Mouse (Mus musculus): Measurements from ENCODE around the gene Kif17.

Gene Kif17
- long read RNA-seq, experiment 1, partial matches to known transcripts: 1 of 6 reads
- long read RNA-seq, experiment 1, other reads (novel, unspliced or antisense): 2 of 6 reads
- long read RNA-seq, experiment 2, partial matches to known transcripts: 0 of 2 reads
- long read RNA-seq, experiment 2, other reads (novel, unspliced or antisense): 2 of 2 reads

DNA sequence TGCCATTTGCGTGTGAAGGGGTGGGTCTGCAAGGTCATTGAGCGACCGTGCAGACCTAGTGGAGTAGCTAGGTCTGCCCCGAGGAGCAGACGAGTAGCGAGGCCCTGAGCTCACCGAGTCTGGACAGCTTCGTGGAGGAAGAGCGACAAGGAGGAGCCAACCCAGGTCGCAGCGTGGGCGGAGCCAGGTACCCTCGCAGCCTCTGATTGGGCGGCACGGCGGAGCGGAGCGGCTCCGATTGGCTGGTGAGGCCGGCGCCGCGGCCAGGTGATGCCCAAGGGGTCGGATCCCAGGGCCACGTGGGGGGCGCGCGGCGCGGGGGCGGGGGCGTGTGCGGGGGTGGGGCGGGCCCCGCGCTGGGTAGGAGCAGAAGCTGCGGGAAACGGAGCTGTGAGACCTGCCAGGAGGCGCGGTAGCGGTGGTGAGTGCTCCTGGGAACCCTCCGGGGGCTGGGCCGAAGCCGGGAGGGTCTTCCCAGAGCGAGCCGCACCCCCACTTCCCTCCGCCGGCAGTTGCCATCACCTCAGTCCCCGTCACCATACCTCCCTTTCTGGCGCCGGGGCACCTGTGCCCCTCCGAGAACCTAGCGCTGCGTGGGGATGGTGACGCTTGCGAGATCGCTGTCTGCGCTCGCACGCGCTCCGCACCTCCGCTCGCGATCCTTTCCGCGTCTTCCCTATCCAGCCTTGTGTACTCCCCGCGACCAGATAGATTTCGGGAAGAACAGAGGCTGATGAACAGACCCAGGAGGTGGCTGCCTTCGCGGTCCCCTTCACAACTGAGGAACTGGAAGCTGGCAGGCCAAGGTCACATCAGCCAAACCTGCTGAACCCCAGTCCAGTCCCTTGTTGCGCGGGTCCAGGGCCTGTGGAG is at the start of gene Kif17, which contains the start of gene Sh2d5:
Gene Kif17, plus strand, starts transcription at position 348 of the 873 bp plus-strand sequence.
Gene Sh2d5, plus strand, starts transcription at position 316 of the 873 bp plus-strand sequence.
- intact Hi-C loops (cut with DNase I): no loop called here

DNA sequence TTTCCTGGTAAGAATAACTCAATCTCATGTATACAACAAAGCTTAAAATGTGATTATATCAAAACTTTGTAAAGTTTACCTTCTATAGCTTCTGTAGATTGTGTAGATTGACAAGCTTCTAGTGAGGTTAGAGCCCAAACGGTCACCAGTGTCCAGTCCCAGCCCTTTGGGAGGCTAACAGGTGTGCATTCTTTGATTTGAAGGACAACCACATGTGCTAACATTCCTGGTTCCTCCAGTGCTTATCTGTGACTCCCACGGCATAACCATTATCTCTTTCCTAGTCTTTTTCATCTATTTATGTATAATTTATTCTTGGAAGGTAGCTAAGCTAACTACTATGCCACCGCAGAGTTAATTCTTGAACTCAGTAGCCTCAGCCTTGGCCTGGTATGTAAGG is 49.5 kb upstream of the Kif17 start:
- intact Hi-C loops (cut with DNase I): no loop called here

DNA sequence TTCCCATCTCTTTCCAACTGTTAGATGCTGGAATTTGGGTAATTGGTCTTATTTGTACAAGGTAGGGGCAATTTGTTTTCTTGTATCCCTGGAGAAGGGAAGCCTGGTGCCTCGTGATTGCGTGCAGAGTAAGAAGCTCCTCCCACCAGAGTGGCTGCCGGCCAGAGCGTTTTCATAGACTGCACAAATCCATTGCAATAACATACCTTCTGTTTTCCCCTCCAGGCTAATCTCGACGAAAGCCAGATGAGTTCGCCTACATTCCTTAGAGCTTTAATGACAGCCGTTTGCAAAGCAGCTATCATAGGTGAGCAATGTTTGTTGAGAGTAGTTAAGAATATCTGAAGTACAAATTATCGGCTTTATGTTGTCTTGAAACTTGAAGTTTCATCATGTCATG is 48.5 kb upstream of the Kif17 start:
- intact Hi-C loops (cut with DNase I): no loop called here

DNA sequence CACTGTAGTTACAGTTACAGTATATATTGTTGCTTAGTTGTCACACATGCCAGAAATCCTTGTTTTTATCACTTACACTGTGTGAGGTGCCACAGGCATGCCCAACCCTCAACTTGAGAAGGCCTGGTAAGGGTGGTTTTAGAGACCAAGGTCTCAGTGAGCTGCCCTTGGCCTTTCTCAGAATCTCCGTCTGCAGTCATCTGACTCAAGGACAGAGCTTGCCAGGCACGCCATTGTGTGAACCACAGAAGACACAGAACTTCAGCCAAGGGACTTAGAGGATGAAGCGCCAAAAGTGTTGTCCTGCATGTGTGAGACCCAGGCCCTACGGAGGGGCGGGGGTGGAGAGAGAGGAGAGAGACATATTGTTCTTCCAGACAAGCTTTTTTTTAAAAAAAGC is 40.1 kb upstream of the Kif17 start:
- intact Hi-C loops (cut with DNase I): no loop called here

DNA sequence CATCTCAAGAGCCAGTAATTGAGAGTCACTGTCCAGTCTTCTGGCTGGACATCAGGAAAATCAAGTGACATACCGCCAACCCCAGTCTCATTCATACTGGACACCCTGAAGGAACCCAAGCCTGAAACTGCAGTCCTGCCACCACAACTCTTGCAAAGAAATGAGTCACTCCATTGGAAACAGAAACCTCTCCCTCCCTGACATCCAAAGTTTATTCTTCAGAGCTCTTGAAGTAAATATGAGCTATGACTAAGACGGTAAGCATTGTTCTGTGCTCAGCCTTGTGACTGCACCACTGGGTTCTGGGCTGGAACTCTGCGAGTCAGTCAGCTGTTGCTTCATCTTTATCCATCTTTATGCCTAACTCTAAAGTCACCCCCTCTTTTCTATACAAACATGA is 36.4 kb upstream of the Kif17 start:
- intact Hi-C loops (cut with DNase I): no loop called here

DNA sequence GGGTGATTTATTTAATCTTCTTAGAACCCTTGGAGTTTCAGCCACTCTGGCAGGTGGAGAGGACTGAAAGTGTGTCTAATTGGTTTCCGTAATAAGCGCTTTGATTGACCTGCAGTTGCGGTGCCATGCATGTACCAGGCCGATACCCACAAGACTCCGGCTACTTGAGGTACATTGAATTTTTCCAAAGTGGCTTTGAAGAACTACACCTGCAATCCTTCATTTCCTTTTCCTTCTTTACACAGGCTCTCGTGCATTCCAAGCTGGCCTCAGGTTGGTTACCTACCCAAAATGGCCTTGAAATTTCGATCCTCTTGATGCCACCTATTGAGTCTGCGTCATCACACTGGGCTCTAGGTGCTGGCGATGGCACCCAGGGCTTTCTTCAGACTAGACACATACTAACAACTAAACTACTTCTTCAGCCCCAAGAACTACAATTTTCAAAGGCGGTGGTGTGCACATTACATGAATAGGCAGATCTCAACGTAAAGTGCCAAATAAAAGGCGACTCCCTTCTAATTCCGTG is 34.5 kb upstream of the Kif17 start:
- intact Hi-C loops (cut with DNase I): no loop called here

DNA sequence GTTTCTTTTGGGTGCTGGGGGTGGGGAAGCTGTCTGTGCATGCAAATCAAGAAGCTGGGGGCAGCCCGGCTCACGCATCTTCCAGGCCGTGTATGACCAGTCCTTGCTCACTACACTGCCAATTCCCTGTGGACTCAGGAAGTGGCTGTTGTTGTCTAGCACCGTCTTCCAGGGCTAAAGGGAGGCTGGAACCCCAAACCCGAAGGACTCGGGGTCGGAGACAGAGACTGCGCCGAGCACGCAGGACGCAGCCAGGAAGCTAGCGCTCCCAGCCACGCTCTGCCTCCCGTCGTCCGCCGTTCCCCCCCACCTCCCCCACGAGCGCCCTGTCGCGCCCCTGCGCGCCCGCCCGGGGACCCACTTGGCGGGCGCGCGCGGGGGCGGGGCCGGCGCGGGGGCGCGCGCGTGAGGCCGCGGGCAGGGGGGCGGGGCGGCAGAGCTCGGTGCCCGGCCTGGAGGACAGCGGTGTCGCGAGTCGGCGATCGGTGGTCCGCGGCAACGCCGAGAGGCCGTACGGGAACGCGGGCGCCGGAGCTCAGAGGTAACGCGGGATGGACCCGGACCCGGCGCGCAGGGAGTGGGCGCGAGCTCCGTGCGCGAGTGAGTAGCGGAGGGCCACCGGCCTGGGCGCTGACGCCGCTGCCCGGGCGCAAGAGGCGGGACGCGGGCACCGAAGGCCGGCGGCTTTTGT is 33.9 kb upstream of the Kif17 start, which contains the start of gene Hp1bp3:
Gene Hp1bp3, plus strand, starts transcription at position 97 of the 691 bp plus-strand sequence.
- intact Hi-C loops (cut with DNase I): no loop called here

DNA sequence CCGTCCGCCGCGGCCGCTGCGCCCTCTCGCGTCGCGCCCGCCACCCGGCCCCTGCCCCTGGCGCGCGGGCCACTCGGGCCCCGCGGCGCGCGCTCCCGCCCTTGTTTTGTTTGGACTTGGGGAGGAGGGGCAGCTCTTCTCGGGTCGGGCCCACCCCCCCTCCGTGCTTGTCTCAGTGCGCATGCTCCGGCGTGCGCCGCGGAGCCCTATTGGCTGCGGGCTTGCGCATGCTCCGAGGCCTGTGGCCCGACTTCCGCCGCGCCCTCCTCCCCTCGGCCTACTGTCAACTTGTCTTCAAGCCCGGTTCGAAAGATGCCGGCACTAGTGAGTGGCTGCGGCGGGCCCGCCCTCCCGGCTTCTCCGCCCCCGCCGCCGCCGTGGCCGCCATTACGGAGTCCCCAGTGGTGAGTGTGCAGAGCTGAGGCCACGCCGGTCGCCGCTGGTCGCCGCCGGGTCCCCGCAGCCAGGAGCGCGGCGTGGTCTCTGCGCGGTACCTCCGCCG is 33.3 kb upstream of the Kif17 start:
- intact Hi-C loops (cut with DNase I): no loop called here

DNA sequence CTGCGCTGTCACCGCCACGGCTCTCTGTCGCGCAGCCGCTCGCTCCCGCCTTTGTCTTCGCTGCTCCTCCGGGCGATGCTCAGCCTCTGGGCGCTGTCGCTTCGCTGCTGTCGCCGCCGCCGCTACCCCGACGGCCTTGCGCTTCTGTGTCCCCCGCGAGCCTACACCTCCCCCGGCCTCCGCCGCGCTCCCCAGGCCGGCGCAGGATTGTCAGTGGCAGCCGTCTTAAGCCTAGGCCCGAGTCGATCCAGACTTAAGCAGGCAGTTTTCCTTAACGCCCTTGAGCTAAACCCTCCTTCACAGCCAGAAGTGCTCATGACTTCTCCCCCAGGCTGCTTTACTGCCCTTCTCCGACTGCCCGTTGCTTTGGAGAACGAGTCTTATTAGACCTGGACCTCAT is 32.8 kb upstream of the Kif17 start:
- intact Hi-C loops (cut with DNase I): no loop called here

DNA sequence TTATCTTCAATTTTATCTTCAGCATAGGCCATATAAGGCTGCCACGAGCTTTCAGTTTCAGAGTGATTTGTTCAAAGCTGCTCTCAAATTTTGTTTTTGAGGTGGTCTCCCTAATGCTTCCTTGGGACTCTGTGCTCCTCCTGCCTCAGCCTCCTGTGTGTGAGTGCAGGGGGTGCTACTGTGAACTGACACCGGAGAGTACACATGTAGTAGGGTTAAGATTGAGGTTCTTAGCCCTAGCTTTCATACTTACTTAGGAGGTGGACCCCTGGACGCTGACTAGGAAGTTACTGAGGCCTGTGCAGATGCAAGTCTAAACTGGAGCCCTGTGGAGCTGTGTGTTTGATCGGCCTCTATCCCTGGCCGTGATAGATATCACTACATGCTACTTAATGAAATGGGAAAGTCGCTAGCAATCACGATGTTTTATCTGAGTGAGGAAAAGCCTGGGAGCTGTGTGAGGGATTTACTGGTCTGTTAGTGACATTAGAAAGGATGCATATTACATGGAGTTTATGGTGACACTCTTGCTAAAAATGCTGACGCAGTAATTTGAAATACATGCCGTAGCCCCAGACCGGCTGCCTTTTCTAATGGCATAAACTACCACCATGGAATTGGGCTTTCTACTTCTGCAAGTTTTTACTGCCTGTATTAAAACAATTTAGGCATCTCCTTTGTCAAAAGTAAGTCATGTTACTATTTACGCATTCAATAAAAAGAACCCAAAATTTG is 32.1 kb upstream of the Kif17 start:
- intact Hi-C loops (cut with DNase I): no loop called here

DNA sequence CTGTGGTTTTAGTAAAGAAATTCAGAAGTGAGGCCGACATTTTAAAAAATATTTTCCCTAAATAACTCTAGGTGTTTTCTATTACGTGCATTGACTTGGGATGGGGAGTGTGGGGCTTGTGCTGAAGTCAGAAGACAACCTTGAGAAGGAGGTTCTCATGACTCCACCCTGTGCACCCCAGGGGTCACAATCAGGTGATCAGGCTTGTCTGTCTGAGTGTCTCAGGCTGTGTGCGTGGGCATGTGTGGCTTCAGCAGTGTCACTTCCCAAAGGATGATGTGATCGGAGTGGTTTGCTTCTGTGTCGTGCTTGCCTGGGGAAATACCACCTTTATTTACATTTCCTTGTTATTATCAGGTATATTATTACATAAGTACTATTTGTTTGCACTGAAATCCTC is 30.9 kb upstream of the Kif17 start:
- intact Hi-C loops (cut with DNase I): no loop called here

DNA sequence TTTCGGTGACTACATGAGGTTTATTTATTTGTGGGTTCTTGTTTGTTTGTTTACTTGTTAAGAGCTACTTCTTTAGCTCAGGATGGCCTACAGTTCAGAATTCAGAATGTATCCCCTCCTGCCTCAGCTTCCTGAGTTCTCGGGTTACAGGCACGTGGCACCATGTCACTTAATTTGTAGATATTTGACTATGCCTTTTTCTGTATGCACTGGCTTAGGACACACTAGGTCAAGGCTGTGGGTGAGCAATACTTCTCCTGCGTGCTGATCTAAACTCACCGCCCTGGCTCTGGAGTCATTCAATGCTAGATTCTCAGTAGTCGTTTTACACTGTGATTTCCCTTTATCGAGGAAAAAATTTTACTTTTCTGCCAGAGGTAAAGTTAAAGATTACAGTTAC is 29.5 kb upstream of the Kif17 start:
- intact Hi-C loops (cut with DNase I): no loop called here

DNA sequence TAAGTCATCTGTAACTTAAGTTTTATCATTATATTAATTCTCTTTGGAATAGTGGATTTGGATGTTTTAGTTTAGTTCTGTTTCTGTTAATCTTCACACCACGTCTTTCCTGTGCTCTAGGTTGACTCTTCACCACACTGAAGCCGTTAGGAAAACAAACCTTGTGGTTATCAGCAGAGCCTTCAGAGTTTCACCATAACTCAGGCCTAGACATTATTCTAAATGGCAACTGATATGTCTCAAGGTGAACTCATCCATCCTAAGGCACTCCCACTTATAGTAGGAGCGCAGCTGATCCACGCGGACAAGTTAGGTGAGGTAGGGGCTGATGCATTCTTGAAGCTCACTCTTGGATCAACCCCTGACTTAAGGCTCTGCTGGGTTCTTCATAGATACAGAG is 28.8 kb upstream of the Kif17 start:
- intact Hi-C loops (cut with DNase I): no loop called here

DNA sequence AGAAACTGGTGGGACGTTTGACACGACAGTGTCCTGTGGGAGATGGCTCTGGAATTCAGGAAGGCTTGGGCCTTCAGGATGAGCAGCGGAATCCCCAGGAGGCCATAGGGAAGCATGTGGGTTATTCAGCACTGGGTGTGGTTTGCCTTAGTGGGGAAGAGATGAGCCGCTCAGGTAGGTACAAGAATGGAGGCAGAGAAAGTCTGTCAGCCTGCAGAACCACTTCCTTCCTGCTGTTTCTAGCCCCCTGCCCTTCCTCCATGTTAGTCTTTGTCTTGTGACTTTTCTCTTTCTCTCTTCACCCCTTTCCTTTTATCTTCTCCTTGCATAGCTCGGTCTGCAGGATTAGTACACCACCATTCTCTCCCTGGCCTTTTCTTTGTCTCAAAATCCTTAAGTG is 27.8 kb upstream of the Kif17 start:
- intact Hi-C loops (cut with DNase I): no loop called here

DNA sequence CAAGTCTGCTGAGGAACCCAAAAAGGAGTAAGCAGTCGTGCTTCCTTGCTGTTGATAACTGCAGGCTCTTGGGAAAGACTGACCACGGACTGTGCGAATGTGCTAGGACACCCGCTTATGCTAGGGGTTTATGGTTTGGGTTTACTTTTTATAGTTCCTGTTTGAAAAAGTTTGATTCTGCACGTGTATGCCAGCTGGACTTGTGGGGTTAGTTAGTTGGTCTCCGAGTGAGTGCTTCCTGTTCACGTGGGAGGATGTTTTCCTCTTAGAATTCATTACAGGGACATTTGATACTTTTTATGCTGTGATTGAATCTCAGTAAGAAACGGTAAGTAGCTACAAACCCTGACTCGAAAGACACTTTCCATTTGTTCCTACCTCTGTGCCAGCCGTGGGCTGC is 26.6 kb upstream of the Kif17 start:
- intact Hi-C loops (cut with DNase I): no loop called here

DNA sequence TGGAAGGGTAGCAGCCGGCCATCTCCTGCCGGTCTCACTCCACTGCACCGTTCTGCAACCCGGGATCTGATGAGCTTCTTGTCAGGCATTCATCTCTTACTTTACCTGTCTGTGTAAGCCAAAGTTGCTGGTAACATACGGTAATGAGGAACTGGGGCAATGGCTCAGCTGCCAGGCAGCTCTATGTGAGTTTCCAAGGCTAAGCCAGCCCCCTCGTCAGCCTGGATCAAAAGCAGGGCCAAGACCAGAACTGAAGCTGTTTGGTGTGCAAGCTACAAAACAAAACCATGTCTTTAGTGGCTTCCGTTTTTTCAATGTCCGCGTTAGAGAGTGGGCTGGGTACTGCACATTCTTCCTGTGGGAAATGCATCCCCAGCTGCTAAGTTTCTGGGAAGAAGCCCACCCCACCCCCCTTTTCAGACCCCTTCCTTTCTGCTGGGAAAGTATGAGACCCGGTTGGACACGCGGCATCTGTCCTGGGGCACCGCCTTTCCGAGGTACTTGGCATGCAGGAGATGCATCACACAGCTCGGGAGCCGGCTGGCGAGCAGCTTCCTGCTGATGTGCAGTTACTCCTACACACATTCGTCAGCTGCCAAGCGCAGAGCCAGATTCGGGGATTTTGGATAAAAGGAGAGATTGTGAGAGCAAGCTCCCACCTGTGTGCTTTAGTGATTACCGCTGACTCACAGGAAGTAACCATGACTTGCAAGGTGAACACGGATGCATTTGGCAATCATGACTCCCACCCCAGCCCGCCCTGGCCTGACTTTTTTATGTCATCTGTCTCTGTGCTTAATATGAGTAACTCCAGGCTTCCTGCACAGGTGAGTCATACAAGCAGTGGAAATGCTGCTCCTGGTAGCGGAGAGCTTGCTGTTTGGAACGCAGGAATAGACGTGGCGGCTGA is 3.2 kb upstream of the Kif17 start:
- intact Hi-C loops (cut with DNase I): no loop called here

DNA sequence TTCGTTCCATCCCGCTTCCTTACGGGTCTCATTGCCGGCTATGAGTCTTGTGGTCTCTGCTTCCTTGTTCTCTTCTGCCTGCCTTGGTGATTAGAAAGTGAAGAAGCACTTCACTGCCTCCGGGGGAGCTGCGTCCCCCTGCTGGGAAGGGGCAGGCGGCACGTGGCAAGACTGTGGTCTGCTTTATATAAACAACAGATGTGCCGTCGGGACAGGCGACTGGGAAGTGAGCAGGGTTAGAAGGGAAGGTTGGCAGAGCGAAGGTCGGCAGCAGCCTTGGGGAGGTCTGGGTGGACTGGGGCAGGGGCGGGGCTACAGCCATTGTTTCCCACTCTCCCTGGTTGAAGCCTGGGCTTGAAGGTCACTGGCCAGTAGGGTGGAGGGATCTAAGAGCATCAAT is 1.6 kb downstream of the Kif17 start:
- intact Hi-C loops (cut with DNase I): no loop called here

DNA sequence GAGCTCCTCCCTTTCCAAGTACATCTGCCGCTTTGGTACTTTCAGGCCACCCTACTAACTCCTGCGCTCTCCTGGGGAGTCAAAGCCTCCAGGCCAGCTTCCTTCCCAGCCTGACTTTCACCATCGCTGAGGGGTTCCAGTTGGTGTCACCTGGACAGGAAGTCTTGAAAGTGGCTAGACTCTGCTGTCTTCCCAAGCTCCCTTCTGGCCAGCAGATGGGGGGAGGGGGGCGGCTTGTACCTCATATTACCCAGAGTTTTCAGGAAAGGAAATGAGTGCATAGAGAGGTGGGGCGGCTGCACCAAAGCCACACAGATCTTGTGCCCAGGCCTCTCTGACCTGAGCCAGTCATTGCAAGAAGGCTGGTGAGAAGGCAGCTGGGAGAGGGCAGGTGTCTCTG is 2.0 kb downstream of the Kif17 start:
- intact Hi-C loops (cut with DNase I): no loop called here

DNA sequence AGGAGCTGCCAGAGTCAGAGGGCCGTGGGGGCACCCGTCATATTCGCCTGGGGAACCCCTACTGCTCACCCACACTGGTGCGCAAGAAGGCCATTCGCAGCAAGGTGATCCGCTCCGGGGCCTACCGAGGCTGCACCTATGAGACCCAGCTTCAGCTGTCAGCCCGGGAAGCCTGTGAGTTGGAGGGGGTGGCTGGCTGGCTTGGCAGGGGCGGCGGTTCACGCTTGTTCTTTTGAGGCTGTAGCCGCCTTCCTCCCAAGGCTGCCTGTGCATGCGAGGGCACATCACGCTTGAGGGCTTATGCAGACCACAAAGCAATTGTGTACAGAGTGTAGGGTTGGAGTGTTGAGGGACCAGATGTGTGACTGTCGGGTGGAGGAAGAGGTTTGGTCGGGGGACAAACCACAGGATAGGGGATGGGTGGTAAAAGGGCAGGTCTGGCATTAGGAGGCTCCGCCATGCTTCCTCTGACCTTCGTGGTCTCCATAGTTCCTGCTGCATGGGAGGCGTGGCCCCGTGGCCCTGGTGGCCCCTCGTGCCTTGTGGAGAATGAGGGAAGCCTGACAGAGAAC is 7.0 kb downstream of the Kif17 start:
- intact Hi-C loops (cut with DNase I): no loop called here

DNA sequence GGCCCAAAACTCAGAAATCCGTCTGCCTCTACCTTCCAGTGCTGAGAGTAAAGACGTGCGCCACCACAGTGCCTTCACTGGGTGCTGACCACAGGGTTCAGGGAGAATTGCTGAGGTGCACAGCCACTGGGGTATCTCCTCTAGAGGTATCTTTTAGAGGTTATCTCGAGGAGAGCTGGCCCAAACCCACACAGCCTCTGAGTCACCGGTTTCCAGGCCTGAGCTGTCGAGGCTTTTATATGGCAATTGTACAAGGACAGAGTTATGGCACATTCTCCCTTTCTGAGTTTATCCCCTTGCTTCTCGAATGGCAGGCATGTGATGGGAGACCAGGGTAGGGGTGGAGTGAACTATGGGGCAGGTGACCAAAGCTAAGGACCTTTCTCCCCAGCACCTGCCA is 8.4 kb downstream of the Kif17 start:
- intact Hi-C loops (cut with DNase I): no loop called here
